Mouse (Mus musculus): ENCODE measurements around the gene Ugt1a7c.

DNA sequence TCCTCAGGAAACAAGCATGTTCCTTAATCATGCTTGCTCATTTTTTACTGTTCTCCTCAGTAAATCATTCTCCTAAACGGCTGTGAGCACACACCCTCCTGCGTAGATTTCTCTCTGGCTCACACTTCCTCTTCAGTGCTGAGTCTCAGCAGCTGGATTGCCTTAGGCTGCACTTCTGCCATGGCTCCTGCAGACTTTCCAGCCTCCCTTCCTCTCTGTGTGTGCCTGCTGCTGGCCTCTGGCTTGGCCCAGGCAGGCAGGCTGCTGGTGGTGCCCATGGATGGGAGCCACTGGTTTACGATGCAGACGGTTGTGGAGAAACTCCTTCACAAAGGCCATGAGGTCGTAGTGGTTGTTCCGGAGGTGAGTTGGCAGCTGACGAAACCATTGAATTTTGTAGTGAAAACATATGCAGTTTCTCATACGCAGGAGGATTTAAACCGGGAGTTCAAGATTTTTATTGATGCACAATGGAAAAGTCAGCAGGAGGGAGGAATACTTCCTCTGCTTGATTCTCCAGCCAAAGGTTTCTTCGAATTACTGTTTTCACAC, at the start of gene Ugt1a7c:
- TF ChIP-seq POLR2A (IDR thresholded peaks at IDR 0.05; ENCODE audit: control insufficient read depth, extremely low read depth, insufficient read depth, low read length, poor library complexity): no peak
- no peak for TF ChIP-seq CTCF (IDR thresholded peaks at IDR 0.05; ENCODE audit: borderline replicate concordance, control insufficient read depth, extremely low read depth, insufficient read depth, low read length, poor library complexity)

Measured in thymus, adult 2 months (tissue).